Mouse (Mus musculus): Measurements from ENCODE around the gene Shisal2b.

Shisal2b gene

DNA sequence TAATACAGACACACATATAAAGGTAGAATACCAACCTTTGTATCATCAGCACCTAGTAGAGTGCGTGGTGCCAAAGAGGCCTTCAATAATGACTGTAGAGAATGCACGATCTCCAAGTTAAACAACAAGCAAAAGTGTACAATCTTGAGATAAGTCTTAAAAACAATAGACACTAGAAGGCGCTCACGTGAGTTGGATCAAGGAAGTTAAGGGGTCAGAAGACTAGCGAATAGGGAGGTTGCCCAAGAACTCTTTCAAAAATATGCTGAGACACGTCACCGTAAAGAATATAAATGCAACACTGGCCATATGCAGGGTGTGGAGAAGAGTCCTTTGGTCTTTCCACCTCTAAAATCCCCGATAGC, 47.4 kb downstream of the Shisal2b start:
- DNase-seq: peak in 1 of 2 experiments; percentile 4

DNA sequence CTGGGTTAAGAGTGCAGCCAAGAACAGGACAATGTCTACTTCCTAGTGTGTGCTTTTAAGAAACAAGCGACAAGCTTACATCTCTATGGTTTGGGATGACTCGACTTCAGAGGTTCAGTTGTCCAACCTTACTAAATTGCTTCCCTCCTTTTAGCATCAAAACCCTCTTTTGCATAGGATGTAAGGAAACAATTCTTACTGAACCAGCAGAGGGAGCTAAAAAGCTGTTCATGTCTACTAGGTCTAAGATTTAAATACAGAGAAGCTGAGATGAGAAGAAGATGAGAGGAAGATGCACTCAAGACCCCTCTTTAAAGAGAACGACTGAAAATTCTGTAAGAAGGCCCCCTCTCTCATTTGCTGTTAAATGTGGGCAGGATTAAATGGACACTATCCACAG, 58.0 kb downstream of the Shisal2b start:
- DNase-seq: no peak

DNA sequence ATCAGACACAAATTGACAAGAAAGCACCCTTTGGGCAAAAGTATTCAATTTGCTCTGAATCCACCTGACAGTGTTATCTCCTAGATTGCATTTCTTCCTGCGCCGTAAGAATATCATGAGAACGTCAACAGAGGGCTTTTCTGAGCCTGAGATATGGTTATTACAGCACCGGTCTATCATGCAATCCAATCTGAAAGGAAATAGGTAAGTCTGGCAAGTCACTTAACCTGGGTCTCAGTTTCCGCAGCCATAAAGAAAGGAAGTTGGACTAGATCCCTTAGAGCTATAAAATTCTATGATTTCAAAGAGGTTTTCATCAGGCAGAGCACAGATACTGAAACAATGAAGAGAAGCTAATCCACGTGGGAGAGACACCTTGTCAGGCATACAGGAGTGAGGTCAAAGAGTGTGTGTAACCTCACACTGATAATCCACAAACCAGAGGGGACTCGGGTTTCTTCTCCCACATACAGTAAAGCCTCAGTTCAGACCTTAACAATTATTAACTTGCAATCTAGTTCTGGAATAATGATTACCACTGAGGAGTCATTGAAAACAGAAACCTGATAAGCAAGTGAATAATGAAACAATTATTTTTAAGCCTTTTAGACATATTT, 64.0 kb downstream of the Shisal2b start:
- DNase-seq: no peak

DNA sequence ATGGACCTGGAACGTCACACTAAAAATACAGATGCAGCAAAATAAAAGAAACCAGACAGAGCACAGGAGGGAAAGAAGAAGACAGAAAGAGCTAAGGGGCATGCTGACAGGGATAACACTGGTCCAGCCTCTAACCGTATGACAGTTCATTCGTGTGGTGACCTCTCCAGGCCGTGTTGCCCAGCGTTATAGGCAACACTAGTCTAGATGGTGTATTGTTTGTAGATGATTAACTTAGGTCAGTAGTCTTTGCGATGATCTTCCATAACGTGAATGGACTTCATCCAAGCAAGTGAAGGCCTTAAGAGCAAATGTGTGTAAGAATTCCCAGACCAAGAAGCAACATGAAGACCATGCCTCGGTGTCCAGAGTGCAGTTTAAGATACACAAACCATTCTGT, 64.6 kb downstream of the Shisal2b start:
- DNase-seq: no peak
